Mouse (Mus musculus) myocyte (in vitro differentiated cells): Measurements from ENCODE around the gene Ppib.

Experiments
- CEBPB ChIP-seq: IDR thresholded peaks from 2 replicates; pipeline ENCODE4 v1.6.1; 2011; ENCODE audit warnings: mild to moderate bottlenecking, moderate library complexity; ENCODE audit not compliant: poor library complexity, insufficient read depth, severe bottlenecking
- E2F4 ChIP-seq: IDR thresholded peaks from one replicate; pipeline ENCODE4 v1.6.1; 2011; ENCODE audit warnings: mild to moderate bottlenecking, control low read depth, moderate library complexity; ENCODE audit not compliant: insufficient read depth
- MAX ChIP-seq: IDR thresholded peaks from one replicate; pipeline ENCODE4 v1.6.1; 2011; ENCODE audit warnings: low read depth, mild to moderate bottlenecking, control low read depth
- MYOD1 ChIP-seq, 3 experiments: IDR thresholded peaks; one replicate each; pipeline ENCODE4 v1.6.1; 2011; ENCODE audit warnings: control low read depth in 2 of 3, low read depth in 2 of 3, mild to moderate bottlenecking in 2 of 3, moderate library complexity in 1 of 3; ENCODE audit not compliant: insufficient read length in 2 of 3, control insufficient read depth in 1 of 3
- MYOG ChIP-seq, 3 experiments: IDR thresholded peaks; one replicate each; pipeline ENCODE4 v1.6.1; 2011; ENCODE audit warnings: control low read depth in 2 of 3, low read depth in 2 of 3, mild to moderate bottlenecking in 2 of 3; ENCODE audit not compliant: insufficient read length in 2 of 3, control insufficient read depth in 1 of 3, insufficient read depth in 1 of 3
- POLR2A ChIP-seq: IDR thresholded peaks from one replicate; pipeline ENCODE4 v1.6.1; 2011; ENCODE audit warnings: low read depth, mild to moderate bottlenecking, control low read depth, moderate library complexity; ENCODE audit not compliant: insufficient read length
- POLR2AphosphoS2 ChIP-seq: IDR thresholded peaks from one replicate; pipeline ENCODE4 v1.6.1; 2011; ENCODE audit warnings: low read depth, control low read depth; ENCODE audit not compliant: insufficient read length
- REST ChIP-seq: IDR thresholded peaks from one replicate; pipeline ENCODE4 v1.6.1; 2011; ENCODE audit warnings: mild to moderate bottlenecking, control low read depth, moderate library complexity; ENCODE audit not compliant: insufficient read depth, insufficient read length
- SRF ChIP-seq: IDR thresholded peaks from one replicate; pipeline ENCODE4 v1.6.1; 2011; ENCODE audit warnings: low read depth; ENCODE audit not compliant: control insufficient read depth, insufficient read length
- TCF12 ChIP-seq: IDR thresholded peaks from one replicate; pipeline ENCODE4 v1.6.1; 2011; ENCODE audit warnings: mild to moderate bottlenecking, control low read depth; ENCODE audit not compliant: poor library complexity, insufficient read depth, severe bottlenecking
- TCF3 ChIP-seq: IDR thresholded peaks from one replicate; pipeline ENCODE4 v1.6.1; 2011; ENCODE audit warnings: low read depth, control low read depth; ENCODE audit not compliant: insufficient read length
- USF1 ChIP-seq: IDR thresholded peaks from one replicate; pipeline ENCODE4 v1.6.1; 2011; ENCODE audit warnings: low read depth, mild to moderate bottlenecking, control low read depth, moderate library complexity

GRCm38 (mm10) chr9:66038581-66038980, 21.4 kb upstream of the Ppib start:
- TF ChIP-seq POLR2A (no peak), MAX (no peak), POLR2AphosphoS2 (no peak), MYOG (IDR thresholded peaks at IDR 0.05; ENCODE audit: control insufficient read depth in 1 of 3, insufficient read depth in 1 of 3, insufficient read length in 2 of 3, low read depth in 2 of 3) (no peak), MYOD1 (IDR thresholded peaks at IDR 0.05; ENCODE audit: control insufficient read depth in 1 of 3, insufficient read length in 2 of 3, low read depth in 2 of 3) (no peak), USF1 (no peak), TCF12 (no peak), E2F4 (no peak), CEBPB (no peak), TCF3 (no peak), REST (no peak), SRF (no peak)
